In the genomic region with DNA sequence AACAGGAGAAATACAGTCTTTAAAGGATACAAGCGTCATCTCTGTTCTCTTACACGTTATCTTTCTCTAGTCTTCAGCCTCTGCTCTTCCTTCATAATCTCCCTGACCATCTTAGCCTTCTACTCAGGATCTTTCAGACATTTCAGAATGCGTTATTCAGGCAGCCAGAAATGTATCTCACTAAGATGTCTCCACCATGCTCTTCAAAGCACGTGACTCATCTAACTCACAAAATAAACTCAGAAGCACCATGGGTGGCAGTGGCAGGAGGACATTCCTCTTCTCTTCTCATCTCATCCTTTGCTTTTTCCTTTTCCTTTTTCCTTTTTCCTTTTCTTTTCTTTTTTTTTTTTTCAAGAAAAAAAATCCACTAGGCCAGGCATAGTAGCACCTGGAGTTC, we compare ENCODE assay signal across 21 mouse cellular contexts. TPM values are rescaled to one million over a fixed set of nuclear protein-coding genes. Genes with fewer than 3 reads are reported as not detected.
"Had no signal": no experiment of that assay in that cellular context is flagged by ENCODE, and none has a peak within 500 bp of the region (broad histone marks: within the 10 kb centered on the region; RNA-seq: fewer than 3 reads in every experiment).

No protein-coding gene starts in this region.

- H3K4me1 ChIP-seq: midbrain, embryonic 13.5 days; neural tube, embryonic 12.5 days had no signal

- H3K27ac ChIP-seq: lung, embryonic 15.5 days; macrophage; midbrain, embryonic 13.5 days; neural tube, embryonic 12.5 days had no signal

- H3K4me3 ChIP-seq: lung, embryonic 15.5 days; megakaryocyte, embryonic 14.5 days; midbrain, embryonic 13.5 days; neural tube, embryonic 12.5 days had no signal

- ATAC-seq: liver, postnatal 0 days; lung, postnatal 0 days; midbrain, embryonic 13.5 days; midbrain, embryonic 16.5 days had no signal

- H3K4me2 ChIP-seq: lung, embryonic 15.5 days; midbrain, embryonic 11.5 days; midbrain, embryonic 13.5 days; neural tube, embryonic 12.5 days had no signal

- H3K27me3 ChIP-seq: lung, embryonic 15.5 days; midbrain, embryonic 13.5 days; neural tube, embryonic 12.5 days had no signal

- H3K9me3 ChIP-seq: lung, embryonic 15.5 days; megakaryocyte, embryonic 14.5 days; midbrain, embryonic 13.5 days; neural tube, embryonic 12.5 days had no signal

- H3K9ac ChIP-seq: liver, postnatal 0 days; lung, embryonic 15.5 days; midbrain, embryonic 13.5 days; neural tube, embryonic 12.5 days had no signal

- DNase-seq: liver, postnatal 0 days; lung, adult 2 months; lung, postnatal 14 days; lung, postnatal 36 days; retina, postnatal 1 day; right cerebral cortex, adult 18-20 months; right cerebral cortex, postnatal 25 days; right cerebral cortex, postnatal 4 days; spleen, adult 18-20 months; thymus, adult 18-20 months; thymus, postnatal 14 days; thymus, postnatal 36 days had no signal

- H3K36me3 ChIP-seq: lung, embryonic 15.5 days; midbrain, embryonic 13.5 days; neural tube, embryonic 12.5 days had no signal

RNA-seq across cellular contexts. Expression of gene Ptprb, which starts 16.0 kb away (rescaled TPM):
- total RNA-seq: megakaryocyte progenitor cell, adult 5-6 weeks had no signal
- polyA plus RNA-seq: macrophage had no signal
